Mouse (Mus musculus) ES-E14 (cell line): ENCODE measurements at regions not wholly inside any gene's neighbourhood (a gene's known extent, or its start where the extent isn't known, plus 50 kb on each side); places are given as distances from the start of the nearest gene placed in this dataset.

Experiments
- DNase-seq: peaks from one replicate; pipeline ENCODE4 v3.0.0-alpha.2; 2013; ENCODE audit warnings: low read depth, low spot score
- H3K27ac ChIP-seq: 2 replicates; pipeline ENCODE4 v1.5.1; 2012; ENCODE audit warnings: low read depth, mild to moderate bottlenecking, low read length, moderate library complexity, mixed read lengths; ENCODE audit not compliant: poor library complexity, insufficient read depth, severe bottlenecking
- H3K36me3 ChIP-seq: 2 replicates; pipeline ENCODE4 v1.6.1; 2012; ENCODE audit warnings: mild to moderate bottlenecking, low read length, moderate library complexity, mixed read lengths; ENCODE audit not compliant: control insufficient read depth, poor library complexity, insufficient read depth, severe bottlenecking
- H3K4me1 ChIP-seq, 2 experiments: fragments of 150-350 bp in 1 of 2; sonication (generic) in 1 of 2; 2 replicates each; pipeline ENCODE4 v1.6.1; 2012; ENCODE audit warnings: low read length in 2 of 2, mild to moderate bottlenecking in 1 of 2, mixed read lengths in 1 of 2; ENCODE audit not compliant: control insufficient read depth in 2 of 2, insufficient read depth in 2 of 2, poor library complexity in 1 of 2
- H3K4me3 ChIP-seq, 2 experiments: fragments of 150-350 bp in 1 of 2; sonication (generic) in 1 of 2; 2 replicates each; pipeline ENCODE4 v1.5.1; 2012; ENCODE audit warnings: low read length in 2 of 2, low read depth in 1 of 2, mild to moderate bottlenecking in 1 of 2, mixed read lengths in 1 of 2; ENCODE audit not compliant: insufficient read depth in 1 of 2, poor library complexity in 1 of 2, severe bottlenecking in 1 of 2
- H3K9ac ChIP-seq: 2 replicates; pipeline ENCODE4 v1.6.1; 2012; ENCODE audit warnings: low read depth, mild to moderate bottlenecking, low read length, mixed read lengths; ENCODE audit not compliant: poor library complexity, insufficient read depth, severe bottlenecking
- H3K9me3 ChIP-seq: fragments of 150-350 bp; sonication (generic); 2 replicates; pipeline ENCODE4 v1.6.1; 2012; ENCODE audit warnings: low read depth, mild to moderate bottlenecking, low read length; ENCODE audit not compliant: control insufficient read depth, insufficient read depth
- CHD2 ChIP-seq: IDR thresholded peaks from 2 replicates; pipeline ENCODE4 v1.6.1; 2014; ENCODE audit warnings: mild to moderate bottlenecking, low read depth, low read length, inconsistent platforms
- HCFC1 ChIP-seq: IDR thresholded peaks from 2 replicates; pipeline ENCODE4 v1.6.1; 2012; ENCODE audit warnings: low read length, inconsistent platforms, borderline replicate concordance; ENCODE audit not compliant: insufficient read depth
- MAFK ChIP-seq: IDR thresholded peaks from 2 replicates; pipeline ENCODE4 v1.6.1; 2014; ENCODE audit warnings: mild to moderate bottlenecking, low read depth, low read length, inconsistent platforms; ENCODE audit not compliant: insufficient read depth
- ZC3H11A ChIP-seq: IDR thresholded peaks from 2 replicates; pipeline ENCODE4 v1.6.1; 2012; ENCODE audit warnings: low read depth, mild to moderate bottlenecking, inconsistent platforms, low read length, borderline replicate concordance
- ZNF384 ChIP-seq: IDR thresholded peaks from 2 replicates; pipeline ENCODE4 v1.6.1; 2012; ENCODE audit warnings: low read depth, low read length, inconsistent platforms
- in situ Hi-C, 2 experiments: fragments of 600-800 bp; cut with MboI; formaldehyde crosslinking; loops; one replicate each; pipeline ENCODE4 v1.15.1; 2025; ENCODE audit warnings: low sequenced_read_pairs in 2 of 2, inconsistent platforms in 1 of 2; ENCODE audit not compliant: unreplicated experiment in 2 of 2

DNA sequence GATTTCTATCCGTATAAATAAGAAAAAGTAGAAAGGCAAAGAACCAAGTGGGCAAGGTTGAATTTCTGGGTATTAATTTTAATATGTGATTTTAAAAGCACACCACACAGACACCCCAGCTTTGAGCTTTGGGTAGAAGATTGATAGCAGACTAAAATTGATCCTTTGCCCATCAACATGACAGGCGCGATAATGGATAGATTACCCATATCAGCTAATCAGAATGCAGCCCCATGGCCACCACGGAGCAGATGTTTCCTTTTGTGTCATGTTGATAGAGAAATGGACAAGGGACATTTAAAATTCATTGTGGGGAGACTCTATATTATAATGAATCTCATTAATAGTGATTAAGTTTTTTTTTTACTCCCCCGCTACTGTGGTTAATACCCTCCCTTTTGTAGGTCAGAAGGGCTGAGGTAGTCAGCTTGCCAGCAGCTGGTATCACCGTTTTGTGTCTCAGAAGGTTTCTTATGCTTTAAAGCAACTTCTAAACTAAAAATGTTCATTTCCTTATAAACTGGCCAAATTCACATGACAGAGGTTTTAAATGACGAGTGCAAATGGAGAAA, 296.1 kb downstream of the Irs2 start:
- H3K9me3 ChIP-seq, result no peaks in the 10 kb centered on the region
- TF ChIP-seq MAFK (no peak), CHD2 (no peak), ZC3H11A (no peak), ZNF384 (no peak), HCFC1 (no peak)
- no peaks in the 10 kb centered on the region for H3K4me1 ChIP-seq
- H3K27ac ChIP-seq, result no peak overlapping the region
- H3K4me3 ChIP-seq, result no peak overlapping the region
- H3K36me3 ChIP-seq, result no peaks in the 10 kb centered on the region
- DNase-seq, result no peak
- in situ Hi-C loops, result no loop called here
- no peak overlapping the region for H3K9ac ChIP-seq

DNA sequence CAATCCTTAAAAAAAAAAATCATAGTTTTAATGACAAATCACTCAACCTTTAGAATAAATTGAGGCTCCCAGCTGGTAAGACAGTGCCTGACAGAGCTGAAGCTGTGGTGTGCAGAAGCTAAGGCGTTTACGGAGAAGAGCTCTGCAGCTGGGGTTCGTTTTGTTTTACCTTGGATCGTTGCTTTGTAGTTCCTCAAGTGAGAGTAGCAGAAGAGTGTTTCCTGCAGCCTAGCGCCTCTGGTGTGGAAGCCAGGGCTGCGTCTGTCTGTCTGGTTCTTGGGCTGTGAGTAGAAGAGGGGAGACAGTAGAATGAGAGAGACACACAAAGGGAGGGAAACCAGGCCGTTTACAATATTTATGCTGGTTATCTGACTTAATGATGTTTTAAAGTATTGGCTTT, 296.8 kb downstream of the Irs2 start:
- no peak for TF ChIP-seq ZNF384
- no peak for TF ChIP-seq CHD2
- no peak for TF ChIP-seq HCFC1
- no peak for TF ChIP-seq MAFK
- TF ChIP-seq ZC3H11A, result no peak
- in situ Hi-C loops, result no loop called here
- Histone ChIP-seq H3K9me3 (no peaks in the 10 kb centered on the region), H3K27ac (no peak overlapping the region), H3K4me1 (no peaks in the 10 kb centered on the region), H3K4me3 (no peak overlapping the region), H3K9ac (no peak overlapping the region), H3K36me3 (no peaks in the 10 kb centered on the region)
- DNase-seq, result no peak

DNA sequence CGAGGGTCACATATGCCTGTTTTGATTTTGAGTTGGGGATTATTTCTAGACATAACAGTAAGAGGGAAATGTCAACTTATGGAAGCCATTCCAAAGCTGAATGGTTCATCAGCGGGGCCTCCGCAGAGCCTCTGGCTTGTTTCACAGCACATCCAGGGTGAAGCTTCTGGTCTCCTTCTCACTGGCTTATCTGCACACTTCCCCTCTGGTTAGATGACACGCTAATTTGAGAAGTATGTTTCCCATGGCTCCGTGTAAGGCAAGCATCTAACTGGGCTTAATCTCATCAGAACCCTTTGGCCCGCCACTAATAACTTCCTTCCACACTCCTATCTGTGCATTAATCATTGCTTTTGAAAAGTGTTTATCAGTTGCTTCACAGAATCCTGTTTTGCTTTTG, 299.7 kb downstream of the Irs2 start:
- Histone ChIP-seq H3K9me3 (no peaks in the 10 kb centered on the region), H3K4me1 (no peaks in the 10 kb centered on the region), H3K36me3 (no peaks in the 10 kb centered on the region), H3K27ac (no peak overlapping the region), H3K9ac (no peak overlapping the region), H3K4me3 (no peak overlapping the region)
- in situ Hi-C loops, result no loop called here
- no peak for DNase-seq
- no peak for TF ChIP-seq CHD2
- no peak for TF ChIP-seq ZC3H11A
- no peak for TF ChIP-seq ZNF384
- no peak for TF ChIP-seq MAFK
- no peak for TF ChIP-seq HCFC1

DNA sequence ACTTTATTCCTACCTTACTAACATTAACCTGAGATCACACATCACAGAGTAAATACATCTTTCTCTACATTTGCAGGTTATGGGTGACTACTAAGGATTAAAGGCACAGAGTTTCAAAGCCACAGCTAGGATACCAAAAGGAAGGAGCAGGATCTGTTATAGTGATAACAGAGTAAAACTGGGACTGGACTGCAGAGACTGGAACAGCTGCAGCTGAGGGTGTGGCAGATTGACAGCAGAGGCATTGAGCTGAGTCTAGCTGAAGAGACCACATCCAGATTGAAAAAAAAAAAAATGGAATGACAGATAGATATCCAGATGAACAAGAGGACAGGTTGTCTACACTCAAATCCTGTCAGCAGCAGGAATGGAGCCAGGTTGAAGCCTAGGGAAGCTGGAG, 301.1 kb downstream of the Irs2 start:
- H3K9me3 ChIP-seq, result no peaks in the 10 kb centered on the region
- no peak overlapping the region for H3K27ac ChIP-seq
- H3K36me3 ChIP-seq, result no peaks in the 10 kb centered on the region
- in situ Hi-C loops, result no loop called here
- H3K9ac ChIP-seq, result no peak overlapping the region
- DNase-seq, result no peak
- H3K4me3 ChIP-seq, result no peak overlapping the region
- H3K4me1 ChIP-seq, result no peaks in the 10 kb centered on the region
- TF ChIP-seq ZC3H11A (no peak), ZNF384 (no peak), HCFC1 (no peak), MAFK (no peak), CHD2 (no peak)

DNA sequence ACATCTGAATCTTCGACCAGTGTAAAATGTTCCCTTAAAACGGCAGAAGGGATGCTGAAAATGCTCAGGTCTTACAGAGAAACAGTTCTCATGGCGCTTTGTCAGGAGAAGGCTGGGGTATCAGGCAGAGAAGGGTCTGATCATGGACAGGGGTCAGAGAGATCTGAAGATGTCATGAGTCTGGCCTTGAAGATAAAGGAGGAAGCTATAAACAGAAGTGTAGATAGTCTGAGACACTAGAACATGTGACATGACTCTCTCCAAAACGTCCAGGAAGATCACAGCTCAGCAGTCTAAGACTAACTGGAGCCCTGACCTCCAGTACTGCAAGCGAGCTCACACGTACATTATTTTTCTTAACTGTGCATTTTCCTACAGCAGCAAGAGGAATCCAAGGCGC, 302.3 kb downstream of the Irs2 start:
- H3K4me3 ChIP-seq, result no peak overlapping the region
- no peak overlapping the region for H3K9ac ChIP-seq
- H3K9me3 ChIP-seq, result no peaks in the 10 kb centered on the region
- in situ Hi-C loops, result no loop called here
- H3K36me3 ChIP-seq, result no peaks in the 10 kb centered on the region
- no peaks in the 10 kb centered on the region for H3K4me1 ChIP-seq
- no peak overlapping the region for H3K27ac ChIP-seq
- TF ChIP-seq ZNF384 (no peak), MAFK (no peak), CHD2 (no peak), ZC3H11A (no peak), HCFC1 (no peak)
- no peak for DNase-seq
